Mouse (Mus musculus): ENCODE results near the gene Sall1.

Sall1 gene

GRCm38 (mm10) chr8:89043940-89044339, at the start of gene Sall1:
Gene Sall1 (minus strand): TSS chr8:89044162.
- DNase-seq (ENCODE audit: low read depth, low spot score) = no peak

GRCm38 (mm10) chr8:89089916-89090315, 46.0 kb upstream of the Sall1 start:
- DNase-seq (ENCODE audit: low read depth, low spot score) = no peak

- DNase-seq (ENCODE audit: low read depth, low spot score) = no peak
Measured at GRCm38 (mm10) chr8:89079147-89079546, 35.2 kb upstream of the Sall1 start.

- no peak for DNase-seq (ENCODE audit: low read depth, low spot score)
Measured at GRCm38 (mm10) chr8:89072968-89073382, 29.0 kb upstream of the Sall1 start.

GRCm38 (mm10) chr8:89067499-89067898, 23.5 kb upstream of the Sall1 start:
- no peak for DNase-seq (ENCODE audit: low read depth, low spot score)

GRCm38 (mm10) chr8:89064042-89064441, 20.1 kb upstream of the Sall1 start:
- DNase-seq (ENCODE audit: low read depth, low spot score) = no peak

GRCm38 (mm10) chr8:89063366-89064040, 19.5 kb upstream of the Sall1 start:
- DNase-seq (ENCODE audit: low read depth, low spot score) = no peak

GRCm38 (mm10) chr8:89060717-89061116, 16.8 kb upstream of the Sall1 start:
- no peak for DNase-seq (ENCODE audit: low read depth, low spot score)

- no peak for DNase-seq (ENCODE audit: low read depth, low spot score)
Measured at GRCm38 (mm10) chr8:89059507-89059906, 15.5 kb upstream of the Sall1 start.

- DNase-seq (ENCODE audit: low read depth, low spot score) = no peak
Measured at GRCm38 (mm10) chr8:89052880-89053279, 8.9 kb upstream of the Sall1 start.

GRCm38 (mm10) chr8:89046639-89047348, 2.8 kb upstream of the Sall1 start:
- no peak for DNase-seq (ENCODE audit: low read depth, low spot score)

- DNase-seq (ENCODE audit: low read depth, low spot score) = no peak
Measured at GRCm38 (mm10) chr8:89046226-89046625, 2.3 kb upstream of the Sall1 start.

- no peak for DNase-seq (ENCODE audit: low read depth, low spot score)
Measured at GRCm38 (mm10) chr8:89045726-89046125, 1.8 kb upstream of the Sall1 start.

- no peak for DNase-seq (ENCODE audit: low read depth, low spot score)
Measured at GRCm38 (mm10) chr8:89045218-89045601, 1.2 kb upstream of the Sall1 start.

- no peak for DNase-seq (ENCODE audit: low read depth, low spot score)
Measured at GRCm38 (mm10) chr8:89044511-89045217, 702 bp upstream of the Sall1 start.

GRCm38 (mm10) chr8:89043371-89043841, 556 bp downstream of the Sall1 start:
- DNase-seq (ENCODE audit: low read depth, low spot score) = no peak

GRCm38 (mm10) chr8:89042560-89043370, 1.2 kb downstream of the Sall1 start:
- no peak for DNase-seq (ENCODE audit: low read depth, low spot score)

- DNase-seq (ENCODE audit: low read depth, low spot score) = no peak
Measured at GRCm38 (mm10) chr8:89042118-89042460, 1.9 kb downstream of the Sall1 start.

- DNase-seq (ENCODE audit: low read depth, low spot score) = no peak
Measured at GRCm38 (mm10) chr8:89041421-89042117, 2.4 kb downstream of the Sall1 start.

GRCm38 (mm10) chr8:89040751-89041420, 3.1 kb downstream of the Sall1 start:
- no peak for DNase-seq (ENCODE audit: low read depth, low spot score)

GRCm38 (mm10) chr8:89039890-89040289, 4.1 kb downstream of the Sall1 start:
- no peak for DNase-seq (ENCODE audit: low read depth, low spot score)
